Mouse (Mus musculus) liver, adult 2 months (tissue): ENCODE measurements around the gene Gm20388.

Experiments
- CTCF ChIP-seq: fragments of 200-500 bp; IDR thresholded peaks from 2 replicates; pipeline ENCODE4 v1.5.1; 2011; ENCODE audit warnings: low read depth, low read length, control low read depth
- POLR2A ChIP-seq: fragments of 200-500 bp; IDR thresholded peaks from 2 replicates; pipeline ENCODE4 v1.6.1; 2011; ENCODE audit warnings: low read length, control low read depth; ENCODE audit not compliant: insufficient read depth; ENCODE audit errors: extremely low read depth

GRCm38 (mm10) chr8:123786644-123787043 lies 3876.0 kb downstream of the Gm20388 start:
- TF ChIP-seq CTCF (no peak), POLR2A (no peak)
